Mouse (Mus musculus) heart, postnatal 36 days (tissue): ENCODE data around the gene Sspn. TPM values are rescaled to one million over a fixed set of nuclear protein-coding genes. Genes with fewer than 3 reads are reported as not detected.

Experiments
- DNase-seq, 2 experiments: peaks; one replicate each; pipeline ENCODE4 v3.0.0; 2021 to 2022
- intact Hi-C: fragments of 180-260 bp; cut with DNase I; formaldehyde crosslinking; loops from one replicate; pipeline ENCODE4 v1.15.1; 2025
- total RNA-seq, 2 experiments: library from RNA; stranded (reverse); gene quantifications; 2 replicates each; pipeline ENCODE4 v1.2.3; 2021

Gene Sspn
- 100 to 1,000 TPM; 131 to 132 TPM for total RNA-seq

- DNase-seq = no peak
- intact Hi-C loops = no loop called here
These were observed at the start of gene Sspn for GRCm38 (mm10) chr6:145931341-145931740. Gene Sspn (plus strand): TSS chr6:145931641.

- DNase-seq = no peak
- intact Hi-C loops = no loop called here
These were observed 48.4 kb upstream of the Sspn start for GRCm38 (mm10) chr6:145883010-145883409.

- intact Hi-C loops = no loop called here
- DNase-seq = no peak
These were observed 47.8 kb upstream of the Sspn start for GRCm38 (mm10) chr6:145883668-145884067.

- DNase-seq = no peak
- intact Hi-C loops = no loop called here
These were observed 46.4 kb upstream of the Sspn start for GRCm38 (mm10) chr6:145885069-145885468.

DNA sequence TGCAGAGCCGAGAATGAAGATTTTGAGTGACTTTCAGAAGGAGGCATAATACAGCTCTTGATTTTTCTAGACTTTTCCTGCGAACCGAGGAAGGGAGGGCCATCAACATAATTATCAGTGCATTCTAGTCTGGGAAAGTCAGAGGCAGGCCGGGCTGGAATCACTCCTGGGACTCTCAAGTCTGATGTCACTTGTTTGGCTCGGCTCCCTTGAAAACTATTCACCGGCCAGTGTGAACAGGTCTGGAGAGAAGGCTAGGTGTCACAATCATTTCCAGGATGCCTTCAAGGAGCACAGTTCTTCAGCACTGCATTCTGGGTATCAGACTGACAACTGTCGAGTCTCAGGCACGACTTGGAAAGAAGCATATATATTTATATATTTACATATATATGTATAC, 45.2 kb upstream of the Sspn start:
- intact Hi-C loops = no loop called here
- DNase-seq = peak; percentile 53 to 55

- intact Hi-C loops = no loop called here
- DNase-seq = no peak
These were observed 43.7 kb upstream of the Sspn start for GRCm38 (mm10) chr6:145887719-145888118.

DNA sequence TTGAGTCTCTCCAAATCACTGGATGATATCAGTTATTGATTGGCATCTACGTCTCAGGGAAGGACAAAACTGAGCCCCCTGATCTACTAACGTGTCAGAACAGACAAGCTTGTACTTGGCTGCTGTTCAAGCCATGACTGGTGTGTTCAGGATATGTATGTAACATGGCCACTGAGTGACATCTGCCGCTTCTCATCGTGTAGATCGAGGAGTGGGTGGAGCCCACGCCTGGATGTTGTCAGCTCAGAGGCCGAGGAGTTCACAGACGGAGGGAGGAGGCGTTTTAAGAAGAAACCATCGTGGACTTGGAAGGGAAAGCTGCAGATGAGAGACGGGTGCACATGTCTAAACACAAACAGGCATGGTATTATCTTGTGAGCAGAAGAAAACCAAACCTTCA, 39.5 kb upstream of the Sspn start:
- intact Hi-C loops = no loop called here
- DNase-seq = no peak

- intact Hi-C loops = no loop called here
- no peak for DNase-seq
These were observed 38.8 kb upstream of the Sspn start for GRCm38 (mm10) chr6:145892381-145893265.

- DNase-seq = no peak
- intact Hi-C loops = no loop called here
These were observed 37.9 kb upstream of the Sspn start for GRCm38 (mm10) chr6:145893366-145894021.

- intact Hi-C loops = no loop called here
- DNase-seq = no peak
These were observed 36.6 kb upstream of the Sspn start for GRCm38 (mm10) chr6:145894669-145895342.

GRCm38 (mm10) chr6:145904169-145904568, 27.3 kb upstream of the Sspn start:
- intact Hi-C loops = no loop called here
- DNase-seq = no peak

- intact Hi-C loops = no loop called here
- no peak for DNase-seq
These were observed 26.8 kb upstream of the Sspn start for GRCm38 (mm10) chr6:145904616-145905015.

DNA sequence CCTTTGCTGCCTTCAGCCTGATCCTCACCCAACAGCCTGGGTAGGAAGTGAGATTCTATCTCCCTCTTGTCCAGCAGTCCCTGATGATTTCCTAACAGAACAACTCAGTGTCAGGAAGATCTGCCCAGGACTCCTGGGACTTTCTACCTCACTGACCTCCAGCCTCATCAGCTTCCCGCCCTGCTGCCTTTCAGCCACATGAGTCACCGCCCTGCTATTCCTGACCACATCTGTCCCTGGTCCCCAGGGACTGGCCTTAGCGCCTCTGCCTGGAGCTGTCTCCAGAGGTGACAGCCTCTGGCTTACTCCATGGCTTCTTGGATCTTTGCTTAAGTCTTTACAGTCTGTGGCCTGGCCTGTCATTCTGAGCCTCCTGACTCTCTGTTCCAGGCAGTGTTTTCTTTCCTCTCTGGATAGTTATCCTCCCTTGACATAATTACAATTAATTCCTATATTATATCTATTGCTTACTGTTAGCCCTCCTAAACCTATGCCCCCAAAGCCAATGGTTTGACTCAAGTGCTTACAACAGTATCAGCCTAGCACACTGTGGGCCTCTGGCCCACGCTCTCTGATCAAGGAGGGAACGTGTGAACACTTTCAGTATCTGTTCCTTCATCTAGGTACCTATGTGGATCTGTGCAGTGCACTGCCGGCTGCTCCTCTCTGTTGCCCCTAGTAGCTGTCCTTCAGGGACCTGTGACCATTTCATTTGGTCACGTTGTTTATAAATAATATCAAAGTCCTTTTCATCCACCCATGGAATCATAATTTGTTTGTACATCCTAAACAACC, 25.1 kb upstream of the Sspn start:
- peak in 1 of 2 experiments; percentile 7 for DNase-seq
- intact Hi-C loops = no loop called here

GRCm38 (mm10) chr6:145909943-145910342, 21.5 kb upstream of the Sspn start:
- no peak for DNase-seq

DNA sequence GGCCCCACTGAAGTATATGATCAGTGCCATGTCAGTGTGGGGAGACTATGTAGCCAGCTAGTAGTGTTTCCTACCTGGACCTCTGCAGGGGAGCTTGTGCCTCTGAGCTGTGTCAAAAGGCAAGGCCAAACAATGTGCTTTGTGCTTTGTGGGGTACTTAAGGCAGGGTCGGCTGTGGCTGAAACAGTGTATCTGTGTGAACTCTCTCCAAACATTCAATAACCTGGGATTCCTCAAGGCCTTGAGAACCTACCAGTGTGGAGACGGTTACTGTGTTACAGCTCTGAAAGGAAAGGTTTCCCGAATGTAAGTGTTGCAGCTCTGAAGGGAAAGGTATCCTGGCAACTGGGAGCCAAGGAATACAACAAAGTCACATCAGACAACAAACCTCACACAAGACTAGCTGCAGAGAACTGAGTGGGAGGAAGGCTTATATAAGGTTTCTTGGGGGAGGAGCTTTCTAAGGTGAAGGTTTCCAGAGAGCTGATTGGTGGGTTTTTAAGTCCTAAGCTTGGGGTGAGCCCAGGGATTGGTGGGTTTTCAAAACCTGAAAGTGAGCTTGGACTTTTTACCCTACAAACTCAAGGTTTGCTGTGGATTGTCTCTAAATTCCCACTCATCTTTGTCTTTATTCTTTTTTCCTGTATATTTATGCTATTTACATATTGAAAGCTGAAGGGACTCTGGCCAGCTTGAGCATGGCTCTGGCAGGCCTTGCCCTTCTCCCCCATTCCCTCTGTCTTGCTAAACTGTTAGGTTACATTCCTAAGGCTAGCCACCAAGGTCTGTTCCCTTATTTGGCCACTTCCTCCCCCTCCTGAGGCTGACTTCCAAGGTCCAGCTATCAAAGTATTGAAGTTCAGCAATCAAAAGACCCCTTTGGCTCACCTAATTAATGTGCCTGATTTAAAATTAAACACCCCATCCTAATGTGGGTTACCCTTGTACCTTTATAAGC, 20.7 kb upstream of the Sspn start:
- no peak for DNase-seq
- intact Hi-C loops = no loop called here

More at GRCm38 (mm10) chr6:145909943-145910342, 21.5 kb upstream of the Sspn start:
- intact Hi-C loops = no loop called here

- no peak for DNase-seq
- intact Hi-C loops = no loop called here
These were observed 19.2 kb upstream of the Sspn start for GRCm38 (mm10) chr6:145912232-145912631.

DNA sequence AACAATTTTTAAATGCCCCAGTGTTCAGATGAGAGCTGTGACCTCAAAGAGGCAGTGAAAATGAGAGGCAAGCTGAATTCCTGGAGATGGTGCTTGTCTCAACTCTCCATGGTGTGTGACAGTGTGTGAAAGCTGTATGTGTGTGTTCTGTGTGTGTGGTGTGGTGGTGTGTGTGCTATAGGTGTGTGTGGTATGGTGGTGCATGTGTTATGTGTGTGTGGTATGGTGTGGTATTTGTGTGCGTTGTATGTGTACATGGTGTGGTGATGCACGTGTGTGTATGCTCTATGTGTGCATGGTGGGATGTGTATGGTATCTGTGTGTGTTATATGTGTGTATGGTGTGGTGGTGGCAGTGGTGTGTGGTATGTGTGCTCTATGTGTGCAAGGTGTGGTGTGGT, 16.0 kb upstream of the Sspn start:
- no peak for DNase-seq
- intact Hi-C loops = no loop called here

DNA sequence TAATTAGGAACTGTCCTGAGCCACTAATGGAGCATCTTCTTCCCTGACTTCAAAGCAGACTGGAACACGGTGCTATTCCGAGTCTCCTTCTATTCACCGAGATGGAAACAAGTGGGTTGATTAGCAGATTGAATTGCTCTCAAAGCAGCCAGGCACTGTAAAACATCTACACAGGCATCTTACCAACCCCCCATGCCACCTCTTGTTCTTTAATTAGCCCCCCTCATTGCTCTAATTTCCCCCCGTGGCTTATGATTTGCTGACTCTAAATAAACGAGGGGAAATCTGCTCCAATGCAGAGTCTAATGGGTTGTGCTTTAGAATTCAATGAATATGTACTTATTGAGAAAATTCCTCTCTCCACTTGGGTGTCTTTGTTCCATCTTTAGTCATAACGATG, 15.0 kb upstream of the Sspn start:
- intact Hi-C loops = no loop called here

DNA sequence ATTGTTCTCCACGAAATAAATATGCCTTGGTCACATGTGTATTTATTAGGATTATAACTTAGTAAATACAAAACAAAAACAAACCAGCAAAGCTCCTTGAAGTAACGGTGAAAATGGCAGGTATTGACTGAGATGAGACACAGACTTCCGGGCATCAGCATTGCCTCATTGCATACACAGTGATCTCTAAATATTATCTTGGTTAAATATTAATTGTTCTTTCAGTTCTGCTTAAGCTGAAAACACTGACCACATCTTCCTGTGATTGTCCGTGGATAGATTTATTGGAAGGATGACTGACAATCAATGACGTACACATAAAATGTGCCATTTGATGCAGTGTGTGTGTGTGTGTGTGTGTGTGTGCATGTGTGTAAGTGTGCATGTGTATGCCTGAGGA, 13.2 kb upstream of the Sspn start:
- intact Hi-C loops = no loop called here
- DNase-seq = no peak

More for the DNA sequence above, 15.0 kb upstream of the Sspn start:
- DNase-seq = no peak
